Mouse (Mus musculus) C2C12 (cell line): ENCODE data around the gene Sdk2.

Source experiments
- CEBPB ChIP-seq: IDR thresholded peaks from one replicate; pipeline ENCODE4 v1.6.1; 2011; ENCODE audit warnings: low read depth, mild to moderate bottlenecking, control low read depth, moderate library complexity
- CTCF ChIP-seq: IDR thresholded peaks from one replicate; pipeline ENCODE4 v1.5.1; 2011; ENCODE audit not compliant: control insufficient read depth, insufficient read depth, insufficient read length
- MAX ChIP-seq: IDR thresholded peaks from one replicate; pipeline ENCODE4 v1.6.1; 2011; ENCODE audit warnings: mild to moderate bottlenecking, control low read depth
- MYOG ChIP-seq: IDR thresholded peaks from one replicate; pipeline ENCODE4 v1.6.1; 2011; ENCODE audit not compliant: control insufficient read depth, insufficient read length; ENCODE audit errors: extremely low read depth
- USF1 ChIP-seq: IDR thresholded peaks from one replicate; pipeline ENCODE4 v1.6.1; 2011; ENCODE audit warnings: low read depth, mild to moderate bottlenecking, control low read depth, moderate library complexity

DNA sequence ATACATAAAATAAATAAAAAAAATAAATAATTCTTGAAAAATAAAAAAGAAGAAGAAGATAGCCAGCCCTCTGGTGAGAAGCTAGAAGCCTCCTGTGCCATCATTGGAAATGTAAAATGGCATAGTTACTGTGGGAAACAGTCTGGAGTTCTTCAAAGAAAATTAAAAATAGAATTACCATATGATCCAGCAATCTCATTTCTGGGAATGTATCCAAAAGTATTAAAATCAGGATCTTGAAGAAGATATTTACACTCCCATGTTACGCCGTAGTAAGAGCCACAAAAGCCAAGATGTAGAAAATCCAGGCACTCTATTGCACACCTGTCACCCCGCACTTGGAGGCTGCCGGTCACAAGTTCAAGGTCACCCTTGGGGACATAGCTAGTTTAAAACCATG, 250.4 kb downstream of the Sdk2 start:
- TF ChIP-seq MYOG (no peak), CTCF (no peak), USF1 (no peak), MAX (no peak), CEBPB (no peak)
